Mouse (Mus musculus) kidney, postnatal 0 days (tissue): ENCODE results near the gene Xpo6. TPM values are rescaled to one million over a fixed set of nuclear protein-coding genes. Genes with fewer than 3 reads are reported as not detected.
A peak's percentile ranks its signal among the peaks of the same experiment; 100 is the strongest.

Experiments
- ATAC-seq: fragments of 200-750 bp; cut with Nextera tagmentation; replicated peaks from 2 replicates; pipeline ENCODE4 v1.8.0; 2017; ENCODE audit warnings: low read depth, moderate number of reproducible peaks, moderate TSS enrichment, moderate library complexity; ENCODE audit not compliant: low FRiP score
- DNase-seq: peaks from one replicate; pipeline ENCODE4 v3.0.0-alpha.2; 2016; ENCODE audit warnings: low spot score
- H3K27ac ChIP-seq: fragments of 300-500 bp; sonication (generic); 2 replicates; pipeline ENCODE4 v1.5.1; 2014; ENCODE audit warnings: mild to moderate bottlenecking
- H3K27me3 ChIP-seq: fragments of 300-500 bp; sonication (generic); 2 replicates; pipeline ENCODE4 v1.6.1; 2014; ENCODE audit warnings: low read length, mixed read lengths; ENCODE audit not compliant: insufficient read depth
- H3K36me3 ChIP-seq: fragments of 300-500 bp; sonication (generic); 2 replicates; pipeline ENCODE4 v1.6.1; 2014; ENCODE audit warnings: low read length, mixed read lengths; ENCODE audit not compliant: insufficient read depth
- H3K4me1 ChIP-seq: fragments of 300-500 bp; sonication (generic); replicated peaks from 2 replicates; pipeline ENCODE4 v1.6.1; 2014; ENCODE audit warnings: antibody characterized with exemption, low read length, mixed read lengths; ENCODE audit not compliant: insufficient read depth
- H3K4me2 ChIP-seq: fragments of 300-500 bp; sonication (generic); 2 replicates; pipeline ENCODE4 v1.6.1; 2014; ENCODE audit warnings: mild to moderate bottlenecking, low read length, moderate library complexity, mixed read lengths
- H3K4me3 ChIP-seq: fragments of 300-500 bp; sonication (generic); replicated peaks from 2 replicates; pipeline ENCODE4 v1.5.1; 2014; ENCODE audit warnings: low read depth, low read length
- H3K9ac ChIP-seq: fragments of 300-500 bp; sonication (generic); 2 replicates; pipeline ENCODE4 v1.6.1; 2014; ENCODE audit warnings: low read depth, low read length
- H3K9me3 ChIP-seq: fragments of 300-500 bp; sonication (generic); replicated peaks from 2 replicates; pipeline ENCODE4 v1.6.1; 2016; ENCODE audit warnings: low read length, inconsistent platforms, mixed read lengths
- CTCF ChIP-seq: IDR thresholded peaks from 2 replicates; pipeline ENCODE4 v1.5.1; 2016; ENCODE audit warnings: antibody characterized with exemption, low read depth, mild to moderate bottlenecking, moderate library complexity
- WGBS: fragments of 180-500 bp; shearing (Covaris S2); extraction: QIAGEN DNeasy Blood & Tissue Kit; methylation state at CpG from one replicate; pipeline ENCODE4 v1.1.7; 2014; 5-methylcytosine and 5-hydroxymethylcytosine counted together
- polyA plus RNA-seq: library from polyadenylated mRNA; unstranded; fragments of >200 nt; fragmentation: Nextera tagmentation; extraction: Ambion mirVana; gene quantifications from 2 replicates; pipeline ENCODE4 v1.2.1, GENCODE M21; 2015

Xpo6 gene
- polyA plus RNA-seq, 1 experiment from 2014 or later, result 31.5 TPM

DNA sequence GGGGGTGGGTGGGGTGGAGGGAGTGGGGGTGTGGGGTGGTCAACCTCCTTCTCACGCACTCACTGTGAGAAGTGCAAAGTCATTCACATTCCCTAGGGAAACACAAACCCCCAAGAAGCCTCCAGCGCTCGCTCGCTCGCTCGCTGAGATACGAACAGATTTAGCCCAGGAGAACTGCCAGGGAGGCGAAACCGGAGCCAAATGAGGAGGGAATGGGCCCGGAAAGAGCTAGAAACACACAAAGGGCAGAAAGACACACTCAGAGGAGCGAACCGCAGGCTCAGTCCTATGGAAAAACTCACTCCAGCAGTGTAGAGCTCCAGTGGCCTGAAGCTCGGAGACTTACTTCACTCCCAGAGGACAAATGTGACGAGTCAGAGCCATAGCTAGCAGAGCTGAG is 133.5 kb downstream of the Xpo6 start:
- Histone ChIP-seq H3K4me3 (no peak overlapping the region), H3K27ac (no peak overlapping the region), H3K27me3 (no peaks in the 10 kb centered on the region), H3K9me3 (no peaks in the 10 kb centered on the region), H3K9ac (no peak overlapping the region), H3K36me3 (no peaks in the 10 kb centered on the region), H3K4me2 (no peak overlapping the region), H3K4me1 (no peaks in the 10 kb centered on the region)
- TF ChIP-seq CTCF, result no peak
- WGBS, result 23% methylated on average over 14 of the region's 14 CpGs
- ATAC-seq (no peak), DNase-seq (peak; percentile 12)

DNA sequence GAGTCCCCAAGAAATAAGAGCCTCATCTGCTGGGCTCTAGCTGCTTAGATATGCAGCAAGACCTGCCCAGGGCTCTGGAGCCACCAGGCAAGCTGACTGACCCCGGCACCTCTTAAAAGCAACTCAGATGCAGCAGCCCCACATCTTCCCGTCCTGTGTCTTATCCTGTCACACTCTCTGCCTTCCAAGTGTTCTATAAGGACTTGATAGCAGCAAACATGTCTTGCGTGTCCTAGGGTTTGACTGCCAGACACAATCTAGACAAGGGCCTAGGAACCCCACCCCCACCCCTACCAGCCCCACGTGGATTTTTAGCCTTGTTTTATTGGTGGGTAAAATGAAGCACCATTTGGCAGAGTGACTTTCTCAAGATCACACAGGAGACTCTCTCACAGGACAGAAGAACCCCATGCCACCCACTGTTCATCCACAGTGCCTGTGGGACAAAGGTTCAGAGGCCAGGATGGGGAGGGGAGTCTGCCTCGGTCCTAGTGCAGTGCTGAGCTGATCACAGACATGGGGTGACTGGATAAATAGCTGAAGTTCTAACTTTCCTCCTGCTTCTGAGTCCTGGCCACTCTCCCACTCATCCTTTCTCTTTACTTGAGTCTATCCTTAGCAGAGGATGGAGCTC is 134.9 kb downstream of the Xpo6 start:
- Histone ChIP-seq H3K4me2 (no peak overlapping the region), H3K4me1 (no peaks in the 10 kb centered on the region), H3K9ac (no peak overlapping the region), H3K27ac (no peak overlapping the region), H3K27me3 (no peaks in the 10 kb centered on the region), H3K36me3 (no peaks in the 10 kb centered on the region), H3K4me3 (no peak overlapping the region), H3K9me3 (no peaks in the 10 kb centered on the region)
- no peak for TF ChIP-seq CTCF
- 60% methylated on average over 5 of the region's 5 CpGs for WGBS
- no peak for DNase-seq
- no peak for ATAC-seq

DNA sequence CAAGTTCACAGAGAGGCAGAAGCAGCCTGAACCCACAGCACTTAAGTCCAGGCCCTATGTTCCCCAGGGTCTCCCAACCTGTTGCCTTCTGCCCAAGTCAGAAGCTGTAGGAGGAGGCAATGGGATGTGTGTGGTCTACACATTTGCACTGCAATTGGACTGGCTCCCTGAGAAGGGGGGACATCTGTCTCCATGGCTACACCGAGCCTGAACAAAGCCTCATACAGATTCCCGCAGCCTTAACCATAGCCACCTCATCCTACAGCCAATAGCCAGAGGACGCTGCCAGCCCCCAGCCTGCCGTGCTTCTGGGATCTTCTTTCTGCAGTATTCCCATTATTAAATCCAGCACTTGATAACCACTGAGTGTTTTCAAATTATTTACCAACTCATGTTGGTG is 138.1 kb downstream of the Xpo6 start:
- no peak for TF ChIP-seq CTCF
- Histone ChIP-seq H3K27me3 (no peaks in the 10 kb centered on the region), H3K9me3 (no peaks in the 10 kb centered on the region), H3K4me2 (no peak overlapping the region), H3K27ac (no peak overlapping the region), H3K9ac (no peak overlapping the region), H3K4me1 (no peaks in the 10 kb centered on the region), H3K36me3 (no peaks in the 10 kb centered on the region), H3K4me3 (no peak overlapping the region)
- 81% methylated on average over 4 of the region's 4 CpGs for WGBS
- no peak for ATAC-seq
- DNase-seq, result no peak

DNA sequence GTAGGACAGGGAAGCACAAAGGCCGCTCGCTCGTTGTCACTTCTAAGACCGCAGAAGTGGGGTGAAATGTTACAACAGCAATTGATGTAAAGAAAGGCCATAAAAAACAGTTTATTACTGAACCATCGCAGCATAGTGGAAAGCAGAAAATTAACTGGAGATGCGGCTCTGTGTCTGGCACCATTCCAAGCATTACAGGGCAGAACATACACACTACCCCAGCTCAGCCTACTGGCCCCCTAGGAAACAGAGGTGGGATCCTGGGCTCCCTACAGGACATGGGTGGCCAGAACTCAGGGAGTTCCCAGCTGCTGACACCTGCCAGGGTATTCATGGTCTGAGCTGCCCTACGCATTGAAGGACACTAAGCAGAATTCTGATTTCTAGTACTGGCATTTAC is 141.4 kb downstream of the Xpo6 start:
- H3K27me3 ChIP-seq, result no peaks in the 10 kb centered on the region
- H3K27ac ChIP-seq, result no peak overlapping the region
- TF ChIP-seq CTCF, result no peak
- no peak overlapping the region for H3K4me3 ChIP-seq
- DNase-seq (peak; percentile 20), ATAC-seq (no peak)
- WGBS, result 30% methylated on average over 7 of the region's 7 CpGs
- H3K9ac ChIP-seq, result no peak overlapping the region
- H3K4me2 ChIP-seq, result no peak overlapping the region
- H3K9me3 ChIP-seq, result no peaks in the 10 kb centered on the region
- H3K36me3 ChIP-seq, result no peaks in the 10 kb centered on the region
- no peaks in the 10 kb centered on the region for H3K4me1 ChIP-seq

DNA sequence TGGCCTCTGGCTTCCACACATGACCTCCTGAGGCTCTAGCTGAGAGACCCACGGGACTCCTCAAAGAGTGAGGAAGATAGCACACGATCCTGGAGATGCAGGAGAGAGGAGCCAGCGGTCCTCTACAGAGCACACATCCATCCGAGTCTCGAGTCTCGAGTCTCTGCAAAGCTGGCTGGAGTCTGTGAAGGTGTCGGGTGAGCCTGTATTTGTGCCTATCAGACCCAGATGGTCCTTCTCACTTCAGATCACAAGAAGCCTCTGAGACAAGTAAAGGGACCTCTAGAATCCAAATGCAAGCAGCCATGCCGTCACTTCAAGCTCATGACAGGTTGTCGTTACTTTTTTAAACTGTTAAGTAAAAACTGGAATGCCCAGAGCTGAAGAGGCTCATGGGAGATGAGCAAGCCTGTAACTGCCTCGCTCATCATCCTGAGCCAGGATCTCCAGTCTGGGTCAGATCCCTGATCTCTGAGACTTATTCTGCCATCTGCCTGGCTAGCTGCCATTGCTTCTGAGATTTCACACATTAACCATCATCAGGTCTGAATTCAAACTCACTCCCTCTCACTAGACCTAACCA is 142.9 kb downstream of the Xpo6 start:
- no peaks in the 10 kb centered on the region for H3K4me1 ChIP-seq
- WGBS, result 38% methylated on average over 10 of the region's 10 CpGs
- no peaks in the 10 kb centered on the region for H3K9me3 ChIP-seq
- H3K4me3 ChIP-seq, result no peak overlapping the region
- H3K4me2 ChIP-seq, result no peak overlapping the region
- no peaks in the 10 kb centered on the region for H3K27me3 ChIP-seq
- no peak overlapping the region for H3K9ac ChIP-seq
- TF ChIP-seq CTCF, result no peak
- no peak overlapping the region for H3K27ac ChIP-seq
- ATAC-seq (no peak), DNase-seq (no peak)
- H3K36me3 ChIP-seq, result no peaks in the 10 kb centered on the region

DNA sequence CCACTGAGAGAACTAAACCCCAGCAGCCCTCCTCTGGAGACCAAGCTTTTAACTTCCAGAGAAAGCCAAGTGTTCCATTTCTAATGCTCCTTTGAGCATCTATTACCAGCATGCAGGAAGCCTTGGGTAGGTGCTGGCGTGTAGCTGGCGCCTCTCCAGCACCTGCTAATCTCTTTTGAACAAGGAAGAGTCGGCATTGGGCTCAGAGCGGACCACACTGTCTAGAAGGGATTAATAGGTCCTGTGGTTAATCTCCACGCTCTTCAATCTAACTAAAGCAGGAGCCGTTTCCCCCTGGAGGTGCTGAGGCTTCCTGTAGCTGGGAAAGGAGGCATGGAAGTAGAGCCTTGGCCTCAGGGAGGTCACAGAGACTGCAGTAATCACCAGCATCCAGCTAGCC is 145.7 kb downstream of the Xpo6 start:
- H3K36me3 ChIP-seq, result no peaks in the 10 kb centered on the region
- no peak overlapping the region for H3K4me2 ChIP-seq
- 78% methylated on average over 6 of the region's 6 CpGs for WGBS
- no peak for TF ChIP-seq CTCF
- H3K27ac ChIP-seq, result no peak overlapping the region
- no peaks in the 10 kb centered on the region for H3K27me3 ChIP-seq
- no peak for DNase-seq
- H3K4me3 ChIP-seq, result no peak overlapping the region
- ATAC-seq, result no peak
- H3K9me3 ChIP-seq, result no peaks in the 10 kb centered on the region
- no peaks in the 10 kb centered on the region for H3K4me1 ChIP-seq
- no peak overlapping the region for H3K9ac ChIP-seq

DNA sequence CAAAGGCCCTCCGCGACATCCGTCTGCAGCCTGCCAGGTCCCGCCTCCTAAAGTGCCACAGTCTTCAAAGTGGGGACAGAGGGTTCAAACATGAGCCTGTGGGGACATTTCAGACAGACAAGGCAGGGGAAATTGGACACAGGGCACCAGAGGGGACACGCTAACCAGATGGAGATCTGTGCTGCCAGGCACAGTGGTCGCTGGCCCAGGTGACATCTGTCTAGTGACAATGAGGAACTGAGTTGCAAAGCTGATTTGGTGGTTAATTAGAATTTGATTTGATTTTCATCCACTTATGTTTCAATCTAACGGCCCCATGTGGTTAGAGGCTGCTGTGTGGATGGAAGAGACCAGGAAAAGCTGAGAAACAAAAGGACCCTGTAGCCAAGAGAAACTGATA is 146.7 kb downstream of the Xpo6 start:
- no peak for TF ChIP-seq CTCF
- Histone ChIP-seq H3K27ac (no peak overlapping the region), H3K9ac (no peak overlapping the region)

More for the DNA sequence above, 146.7 kb downstream of the Xpo6 start:
- no peaks in the 10 kb centered on the region for H3K9me3 ChIP-seq
- H3K4me2 ChIP-seq, result no peak overlapping the region
- H3K4me3 ChIP-seq, result no peak overlapping the region
- no peaks in the 10 kb centered on the region for H3K36me3 ChIP-seq
- H3K27me3 ChIP-seq, result no peaks in the 10 kb centered on the region
- H3K4me1 ChIP-seq, result no peaks in the 10 kb centered on the region
- 77% methylated on average over 7 of the region's 7 CpGs for WGBS
- ATAC-seq (no peak), DNase-seq (no peak)
